Mouse (Mus musculus) ES-E14 (cell line): ENCODE data around the gene Cd81.

Source experiments
- CHD2 ChIP-seq: IDR thresholded peaks from 2 replicates; pipeline ENCODE4 v1.6.1; 2014; ENCODE audit warnings: mild to moderate bottlenecking, low read depth, low read length, inconsistent platforms
- HCFC1 ChIP-seq: IDR thresholded peaks from 2 replicates; pipeline ENCODE4 v1.6.1; 2012; ENCODE audit warnings: low read length, inconsistent platforms, borderline replicate concordance; ENCODE audit not compliant: insufficient read depth
- MAFK ChIP-seq: IDR thresholded peaks from 2 replicates; pipeline ENCODE4 v1.6.1; 2014; ENCODE audit warnings: mild to moderate bottlenecking, low read depth, low read length, inconsistent platforms; ENCODE audit not compliant: insufficient read depth
- ZC3H11A ChIP-seq: IDR thresholded peaks from 2 replicates; pipeline ENCODE4 v1.6.1; 2012; ENCODE audit warnings: low read depth, mild to moderate bottlenecking, inconsistent platforms, low read length, borderline replicate concordance
- ZNF384 ChIP-seq: IDR thresholded peaks from 2 replicates; pipeline ENCODE4 v1.6.1; 2012; ENCODE audit warnings: low read depth, low read length, inconsistent platforms

DNA sequence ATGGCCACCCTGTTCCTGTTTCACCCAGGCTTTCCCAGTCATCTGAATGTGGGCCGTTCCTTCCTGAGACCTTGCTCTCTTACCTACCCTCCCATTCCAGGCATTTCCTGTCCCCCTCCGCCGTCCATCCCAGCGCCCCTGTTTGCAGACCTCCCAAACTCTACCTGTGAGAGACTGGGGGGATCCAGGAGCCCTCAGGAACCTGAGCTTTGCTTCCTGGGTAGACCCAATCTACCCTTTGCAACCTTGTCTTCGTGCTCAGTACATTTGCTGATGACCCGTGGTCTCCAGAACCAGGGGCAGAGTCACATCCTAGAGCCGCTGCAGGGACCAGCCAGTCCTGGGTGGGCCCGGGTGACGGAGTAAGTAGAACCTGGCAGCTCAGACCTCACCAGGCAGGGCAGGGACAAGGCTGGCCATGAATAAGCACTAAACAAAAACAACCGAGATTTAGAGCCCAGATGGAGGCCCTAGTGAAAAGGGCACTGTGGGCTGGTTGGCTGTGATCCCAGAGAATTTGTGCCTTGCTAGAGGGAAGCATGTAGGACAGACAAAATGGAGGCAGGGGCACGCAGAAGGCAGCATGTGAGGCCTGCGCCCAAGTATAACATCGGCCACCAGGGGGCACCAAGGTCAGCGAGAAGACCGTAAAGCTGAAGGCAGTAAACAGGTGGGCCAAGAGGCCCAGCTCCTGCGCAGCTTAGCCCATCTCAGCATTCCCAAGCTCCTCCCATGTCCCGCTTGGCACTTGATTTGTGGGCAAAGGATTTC is 44.8 kb upstream of the Cd81 start:
- TF ChIP-seq ZC3H11A: no peak
- TF ChIP-seq MAFK: no peak
- TF ChIP-seq CHD2: no peak
- TF ChIP-seq HCFC1: no peak
- no peak for TF ChIP-seq ZNF384
